Mouse (Mus musculus): ENCODE measurements around the gene Ripor3. TPM values are rescaled to one million over a fixed set of nuclear protein-coding genes. Genes with fewer than 3 reads are reported as not detected.

Ripor3 gene
- total and polyA plus RNA-seq, 3 experiments = 0.17 TPM; not detected in 2

DNA sequence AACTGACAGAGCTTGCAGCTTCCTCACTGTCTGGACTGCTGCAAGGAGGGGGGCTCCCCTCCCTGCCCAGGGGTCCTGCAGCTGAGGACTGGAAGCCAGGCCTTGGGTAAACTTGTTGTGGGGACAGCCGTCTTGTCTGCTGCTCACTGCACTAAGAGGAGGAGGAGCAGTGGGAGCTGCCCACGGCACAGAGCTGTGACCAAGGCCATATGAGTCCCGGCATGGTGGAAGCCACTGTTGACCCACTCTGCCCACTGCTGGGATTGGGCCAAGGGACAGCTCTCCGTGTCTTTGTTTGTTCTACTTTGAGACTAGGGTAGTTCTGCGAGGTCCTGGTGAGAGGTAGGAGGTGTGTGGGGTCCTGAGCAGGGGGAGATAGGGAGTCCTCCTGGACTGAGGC lies 38.3 kb downstream of the Ripor3 start:
- H3K4me1 ChIP-seq (ENCODE audit: control insufficient read depth in 1 of 2, insufficient read depth in 2 of 2) = peaks cover 0 to 15% of the 10 kb centered on the region in 2 experiments; a peak in 2 of 4 replicates
- no peaks in the 10 kb centered on the region for H3K27me3 ChIP-seq (replicated peaks)
- H3K79me2 ChIP-seq (replicated peaks; ENCODE audit: control insufficient read depth, extremely low read depth, insufficient read depth, poor library complexity, severe bottlenecking) = no peaks in the 10 kb centered on the region
- DNase-seq (ENCODE audit: extremely low read depth) = no peak
- no peak overlapping the region for H3K4me3 ChIP-seq (replicated peaks in 1 of 3; ENCODE audit: low read depth in 2 of 3, low read length in 2 of 3, poor library complexity in 1 of 3)
- no peak overlapping the region for H3K4me2 ChIP-seq (ENCODE audit: insufficient read depth, low read depth, poor library complexity, severe bottlenecking)
- H3K9me3 ChIP-seq (replicated peaks; ENCODE audit: low read length) = no peaks in the 10 kb centered on the region
- H3K36me3 ChIP-seq (replicated peaks in 1 of 2; ENCODE audit: control insufficient read depth in 1 of 2, insufficient read depth in 1 of 2, low read length in 1 of 2) = peaks cover 91 to 99% of the 10 kb centered on the region in 2 experiments
- no peak for TF ChIP-seq POLR2A (IDR thresholded peaks at IDR 0.05; ENCODE audit: low read depth, low read length)
- no peak for TF ChIP-seq MAFK (IDR thresholded peaks at IDR 0.05; ENCODE audit: insufficient replicate concordance, low read length)
- TF ChIP-seq EP300 (IDR thresholded peaks at IDR 0.05; ENCODE audit: low read length) = no peak
- TF ChIP-seq CHD1 (IDR thresholded peaks at IDR 0.05; ENCODE audit: low read depth, low read length) = no peak
- TF ChIP-seq GABPA (IDR thresholded peaks at IDR 0.05; ENCODE audit: insufficient replicate concordance, low read depth, low read length) = no peak
- TF ChIP-seq PAX5 (IDR thresholded peaks at IDR 0.05; ENCODE audit: low read length) = no peak
- TF ChIP-seq SMC3 (IDR thresholded peaks at IDR 0.05; ENCODE audit: low read depth, low read length) = no peak
- no peak for TF ChIP-seq IRF4 (IDR thresholded peaks at IDR 0.05; ENCODE audit: low read depth, low read length)
- no peak for TF ChIP-seq NRF1 (IDR thresholded peaks at IDR 0.05; ENCODE audit: low read depth, low read length)
- TF ChIP-seq MEF2A (IDR thresholded peaks at IDR 0.05; ENCODE audit: borderline replicate concordance, low read depth, low read length) = no peak
- TF ChIP-seq E2F4 (IDR thresholded peaks at IDR 0.05; ENCODE audit: insufficient replicate concordance, low read depth, low read length) = no peak
- no peak for TF ChIP-seq ZKSCAN1 (IDR thresholded peaks at IDR 0.05; ENCODE audit: borderline replicate concordance, low read depth, low read length)
- no peak for TF ChIP-seq TBP (conservative IDR thresholded peaks at IDR 0.05; ENCODE audit: low read depth, low read length)
- TF ChIP-seq USF2 (conservative IDR thresholded peaks at IDR 0.05; ENCODE audit: low read depth, low read length) = no peak
- TF ChIP-seq CTCF (conservative IDR thresholded peaks at IDR 0.05 in 1 of 2, IDR thresholded peaks at IDR 0.05 in 1 of 2; ENCODE audit: low read depth in 2 of 2, low read length in 2 of 2) = no peak
- no peak overlapping the region for H3K9ac ChIP-seq (ENCODE audit: insufficient read depth, low read depth)
- dilution Hi-C loops (cut with MboI; ENCODE audit: extremely low pct_ligation_motif_present, extremely low pct_unique_long_range_greater_than_20kb, low sequenced_read_pairs) = no loop called here
- in situ Hi-C loops (cut with MboI; ENCODE audit: low pct_ligation_motif_present, low pct_unique_long_range_greater_than_20kb, low sequenced_read_pairs) = no loop called here
- H3K27ac ChIP-seq (ENCODE audit: insufficient read depth, low read depth) = no peak overlapping the region

DNA sequence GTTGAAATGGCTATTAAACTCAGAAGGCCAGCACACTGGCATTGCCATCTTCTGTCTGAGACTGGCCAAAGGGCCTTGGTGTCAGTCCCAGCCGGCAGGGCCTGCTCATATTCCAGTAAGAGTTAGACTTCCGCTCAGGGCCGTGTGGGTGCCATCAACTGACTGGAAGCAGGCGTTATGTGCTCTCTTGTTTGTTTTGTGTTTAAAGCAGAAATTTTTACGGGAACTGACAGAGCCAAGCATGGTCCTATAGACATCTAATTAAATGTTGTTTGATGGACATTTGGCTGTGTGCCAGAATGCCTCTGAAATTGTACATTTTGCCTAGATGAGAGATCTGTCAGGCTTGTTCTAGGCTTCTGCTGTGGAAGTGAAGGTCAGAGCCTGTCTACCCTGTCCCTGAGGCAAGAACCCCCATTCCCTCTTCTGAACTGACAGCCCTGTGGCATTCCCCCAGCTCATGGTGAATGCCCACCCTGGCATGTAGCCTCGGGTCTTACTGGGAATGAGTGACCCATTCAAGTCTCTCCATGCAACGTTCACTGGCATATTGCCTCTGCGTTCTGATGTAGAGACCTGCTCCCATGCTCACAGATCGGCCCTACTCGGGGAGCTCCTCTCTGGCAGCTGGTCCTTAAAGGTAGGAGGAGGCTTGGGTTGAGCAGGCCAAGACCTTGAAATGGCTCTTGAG lies 40.4 kb downstream of the Ripor3 start:
- peaks cover 0 to 15% of the 10 kb centered on the region in 2 experiments; a peak in 2 of 4 replicates for H3K4me1 ChIP-seq (ENCODE audit: control insufficient read depth in 1 of 2, insufficient read depth in 2 of 2)
- H3K36me3 ChIP-seq (replicated peaks in 1 of 2; ENCODE audit: control insufficient read depth in 1 of 2, insufficient read depth in 1 of 2, low read length in 1 of 2) = peaks cover 93 to 99% of the 10 kb centered on the region in 2 experiments
- no peaks in the 10 kb centered on the region for H3K9me3 ChIP-seq (replicated peaks; ENCODE audit: low read length)
- no peak overlapping the region for H3K4me3 ChIP-seq (replicated peaks in 1 of 3; ENCODE audit: low read depth in 2 of 3, low read length in 2 of 3, poor library complexity in 1 of 3)
- H3K9ac ChIP-seq (ENCODE audit: insufficient read depth, low read depth) = no peak overlapping the region
- no peak for DNase-seq (ENCODE audit: extremely low read depth)
- in situ Hi-C loops (cut with MboI; ENCODE audit: low pct_ligation_motif_present, low pct_unique_long_range_greater_than_20kb, low sequenced_read_pairs) = loop anchor here (10.0 kb wide), 1 partner anchor 65 kb away; no protein-coding TSS in a partner anchor
- TF ChIP-seq RCOR1 (conservative IDR thresholded peaks at IDR 0.05; ENCODE audit: low read depth, low read length) (no peak), JUN (IDR thresholded peaks at IDR 0.05; ENCODE audit: insufficient read depth, low read depth, low read length) (no peak), MEF2A (IDR thresholded peaks at IDR 0.05; ENCODE audit: borderline replicate concordance, low read depth, low read length) (no peak), NRF1 (IDR thresholded peaks at IDR 0.05; ENCODE audit: low read depth, low read length) (no peak)
- dilution Hi-C loops (cut with MboI; ENCODE audit: extremely low pct_ligation_motif_present, extremely low pct_unique_long_range_greater_than_20kb, low sequenced_read_pairs) = no loop called here
- no peaks in the 10 kb centered on the region for H3K79me2 ChIP-seq (replicated peaks; ENCODE audit: control insufficient read depth, extremely low read depth, insufficient read depth, poor library complexity, severe bottlenecking)
- no peak overlapping the region for H3K4me2 ChIP-seq (ENCODE audit: insufficient read depth, low read depth, poor library complexity, severe bottlenecking)
- no peaks in the 10 kb centered on the region for H3K27me3 ChIP-seq (replicated peaks)
- H3K27ac ChIP-seq (ENCODE audit: insufficient read depth, low read depth) = no peak overlapping the region

Measured in CH12.LX (cell line).